Mouse (Mus musculus) limb, embryonic 14.5 days (tissue): ENCODE data around the gene Dohh. TPM values are rescaled to one million over a fixed set of nuclear protein-coding genes. Genes with fewer than 3 reads are reported as not detected.

ENCODE experiments used
- ATAC-seq: fragments of 200-750 bp; cut with Nextera tagmentation; 2 replicates; pipeline ENCODE4 v1.8.0; 2017; ENCODE audit warnings: low read depth, moderate number of reproducible peaks, moderate TSS enrichment; ENCODE audit not compliant: low FRiP score
- DNase-seq: peaks from one replicate; pipeline ENCODE4 v3.0.0-alpha.2; 2015; ENCODE audit warnings: low spot score
- H3K27ac ChIP-seq: fragments of 300-500 bp; sonication (generic); replicated peaks from 2 replicates; pipeline ENCODE4 v1.5.1; 2014; ENCODE audit warnings: low read depth, mild to moderate bottlenecking, low read length, moderate library complexity, mixed read lengths
- H3K27me3 ChIP-seq: fragments of 300-500 bp; sonication (generic); 2 replicates; pipeline ENCODE4 v1.6.1; 2014; ENCODE audit warnings: low read length, mixed read lengths; ENCODE audit not compliant: control insufficient read depth, insufficient read depth
- H3K36me3 ChIP-seq: fragments of 300-500 bp; sonication (generic); 2 replicates; pipeline ENCODE4 v1.6.1; 2014; ENCODE audit warnings: mild to moderate bottlenecking, low read length, moderate library complexity, mixed read lengths; ENCODE audit not compliant: control insufficient read depth, insufficient read depth
- H3K4me1 ChIP-seq: fragments of 300-500 bp; sonication (generic); 2 replicates; pipeline ENCODE4 v1.6.1; 2014; ENCODE audit warnings: antibody characterized with exemption, low read length, mixed read lengths; ENCODE audit not compliant: control insufficient read depth, insufficient read depth
- H3K4me2 ChIP-seq: fragments of 300-500 bp; sonication (generic); replicated peaks from 2 replicates; pipeline ENCODE4 v1.6.1; 2014; ENCODE audit warnings: low read depth, mild to moderate bottlenecking, low read length, moderate library complexity; ENCODE audit not compliant: severe bottlenecking
- H3K4me3 ChIP-seq: fragments of 300-500 bp; sonication (generic); replicated peaks from 2 replicates; pipeline ENCODE4 v1.5.1; 2014; ENCODE audit warnings: low read length
- H3K9ac ChIP-seq: fragments of 300-500 bp; sonication (generic); 2 replicates; pipeline ENCODE4 v1.6.1; 2014; ENCODE audit warnings: mild to moderate bottlenecking, low read depth, low read length, moderate library complexity; ENCODE audit not compliant: severe bottlenecking
- H3K9me3 ChIP-seq: fragments of 300-500 bp; sonication (generic); 2 replicates; pipeline ENCODE4 v1.6.1; 2016; ENCODE audit warnings: low read length; ENCODE audit not compliant: control insufficient read depth
- POLR2A ChIP-seq: fragments of 200-500 bp; IDR thresholded peaks from 2 replicates; pipeline ENCODE4 v1.8.0; 2012; ENCODE audit warnings: inconsistent platforms, mild to moderate bottlenecking, moderate library complexity, borderline replicate concordance; ENCODE audit not compliant: insufficient read depth, insufficient read length; ENCODE audit errors: extremely low read depth
- WGBS: fragments of 180-500 bp; shearing (Covaris S2); extraction: QIAGEN DNeasy Blood & Tissue Kit; methylation state at CpG from one replicate; pipeline ENCODE4 v1.1.7; 2014; 5-methylcytosine and 5-hydroxymethylcytosine counted together
- polyA plus RNA-seq, 2 experiments: library from polyadenylated mRNA; depleted of rRNA in 1 of 2; stranded (reverse) in 1 of 2; unstranded in 1 of 2; fragments of >200 nt; fragmentation: Nextera tagmentation in 1 of 2; extraction: Ambion mirVana in 1 of 2; gene quantifications; 2 replicates each; pipeline versions ENCODE4 v1.2.1 to v1.2.3; 2012 to 2014

Gene Dohh
- polyA plus RNA-seq, 2 experiments = 54.3 to 60.0 TPM

GRCm38 (mm10) chr10:81408424-81408729 is 24.1 kb downstream of the Dohh start:
- no peak for TF ChIP-seq POLR2A
- 52% methylated on average over 13 of the region's 13 CpGs for WGBS
- Histone ChIP-seq H3K36me3 (peaks cover 70% of the 10 kb centered on the region), H3K4me3 (no peak overlapping the region), H3K9me3 (no peaks in the 10 kb centered on the region), H3K27me3 (no peaks in the 10 kb centered on the region), H3K4me1 (peaks cover 55% of the 10 kb centered on the region), H3K4me2 (no peak overlapping the region), H3K9ac (no peak overlapping the region), H3K27ac (no peak overlapping the region)
- DNase-seq (no peak), ATAC-seq (no peak)

DNA sequence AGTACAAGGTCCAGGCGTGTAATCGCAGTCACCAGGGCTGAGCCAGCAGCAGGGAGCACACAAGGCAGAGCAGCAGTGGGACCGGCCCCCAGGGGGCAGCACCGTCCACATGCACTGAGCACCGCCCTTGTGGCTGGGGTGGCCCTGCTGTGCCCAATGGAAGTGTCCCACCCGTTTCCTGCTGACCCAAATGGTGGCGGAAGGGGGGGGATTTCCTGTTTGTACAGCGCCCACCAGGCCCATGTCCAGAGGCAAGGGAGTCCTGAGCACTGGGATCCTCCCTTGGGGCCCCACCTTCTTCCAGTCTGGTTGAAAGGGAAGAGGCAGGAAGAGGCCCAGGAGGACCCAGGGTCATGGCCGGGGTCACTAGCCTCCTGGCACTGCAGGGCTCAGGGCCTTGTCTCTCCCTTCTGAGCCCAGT is 24.7 kb downstream of the Dohh start:
- Histone ChIP-seq H3K36me3 (peaks cover 68% of the 10 kb centered on the region), H3K4me2 (no peak overlapping the region), H3K27ac (no peak overlapping the region), H3K4me1 (peaks cover 58% of the 10 kb centered on the region), H3K9me3 (no peaks in the 10 kb centered on the region), H3K4me3 (no peak overlapping the region), H3K9ac (no peak overlapping the region), H3K27me3 (no peaks in the 10 kb centered on the region)
- ATAC-seq = 0 out of 2 replicates have a peak, but pooled peaks have one; percentile 13
- no peak for TF ChIP-seq POLR2A
- WGBS = 11% methylated on average over 8 of the region's 9 CpGs
- peak; percentile 65 for DNase-seq

DNA sequence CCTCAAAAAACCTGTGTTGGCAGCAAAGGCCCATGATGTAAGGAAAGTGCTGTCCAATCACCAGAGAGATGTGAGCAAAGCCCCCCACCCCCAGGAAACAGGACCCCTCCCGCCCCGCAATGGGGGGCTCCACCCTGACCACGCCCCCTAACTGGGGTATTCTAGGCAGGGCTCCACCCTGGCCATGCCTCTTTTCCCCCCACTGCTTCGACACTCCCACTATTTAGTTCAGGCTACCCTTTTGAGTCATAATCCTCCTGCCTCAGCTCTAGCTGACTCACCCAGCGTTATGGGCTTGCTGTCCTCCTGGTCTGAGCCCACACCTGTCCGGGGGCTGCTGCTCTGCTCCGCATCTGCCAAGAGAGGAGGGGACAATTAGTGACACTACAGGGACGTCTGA is 25.1 kb downstream of the Dohh start:
- no peaks in the 10 kb centered on the region for H3K27me3 ChIP-seq
- H3K27ac ChIP-seq = no peak overlapping the region
- H3K36me3 ChIP-seq = peaks cover 63% of the 10 kb centered on the region
- H3K4me3 ChIP-seq = no peak overlapping the region
- ATAC-seq (peak; percentile 4; the same call in 1 of the 2 replicates), DNase-seq (no peak)
- H3K4me2 ChIP-seq = no peak overlapping the region
- TF ChIP-seq POLR2A = no peak
- no peaks in the 10 kb centered on the region for H3K9me3 ChIP-seq
- peaks cover 59% of the 10 kb centered on the region for H3K4me1 ChIP-seq
- 23% methylated on average over 8 of the region's 8 CpGs for WGBS
- no peak overlapping the region for H3K9ac ChIP-seq

DNA sequence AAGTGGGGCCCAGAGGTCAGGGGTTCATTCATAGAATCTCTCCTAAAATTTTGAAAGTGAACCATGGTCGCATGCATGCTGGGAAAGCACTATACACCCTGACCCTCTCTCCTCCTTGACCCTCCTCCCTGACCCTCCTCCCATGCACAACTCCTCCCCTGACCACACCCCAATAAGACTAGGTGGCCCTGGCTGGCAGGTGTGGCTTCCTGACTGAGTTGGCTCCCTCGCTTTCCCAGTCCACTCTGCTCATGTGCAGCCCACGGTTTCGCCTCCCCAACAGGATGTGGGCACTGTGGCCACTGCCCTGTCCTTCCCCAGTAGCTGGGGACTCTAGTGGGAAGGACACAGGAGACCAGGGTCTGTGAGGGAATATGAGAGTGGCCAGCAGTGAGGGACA is 26.1 kb downstream of the Dohh start:
- no peak overlapping the region; the same call in 1 of the 2 replicates for H3K27ac ChIP-seq
- no peak overlapping the region for H3K9ac ChIP-seq
- H3K4me2 ChIP-seq = no peak overlapping the region
- DNase-seq = no peak
- H3K4me1 ChIP-seq = peaks cover 65% of the 10 kb centered on the region
- no peak for ATAC-seq
- H3K36me3 ChIP-seq = peaks cover 62% of the 10 kb centered on the region
- H3K9me3 ChIP-seq = no peaks in the 10 kb centered on the region
- TF ChIP-seq POLR2A = no peak
- H3K4me3 ChIP-seq = no peak overlapping the region
- WGBS = 58% methylated on average over 4 of the region's 4 CpGs
- H3K27me3 ChIP-seq = no peaks in the 10 kb centered on the region

GRCm38 (mm10) chr10:81410981-81411380 is 26.8 kb downstream of the Dohh start:
- H3K27ac ChIP-seq = peak overlapping the region; percentile 63
- H3K36me3 ChIP-seq = peaks cover 58% of the 10 kb centered on the region
- H3K4me2 ChIP-seq = peak overlapping the region; percentile 7; the same call in 1 of the 2 replicates
- no peaks in the 10 kb centered on the region for H3K27me3 ChIP-seq
- H3K4me3 ChIP-seq = no peak overlapping the region
- H3K4me1 ChIP-seq = peaks cover 71% of the 10 kb centered on the region
- no peak overlapping the region for H3K9ac ChIP-seq
- ATAC-seq (no peak), DNase-seq (no peak)
- no peaks in the 10 kb centered on the region for H3K9me3 ChIP-seq
- TF ChIP-seq POLR2A = no peak
- WGBS = 70% methylated on average over 9 of the region's 9 CpGs
